Mouse (Mus musculus) heart, embryonic 14.5 days (tissue): ENCODE measurements at regions not wholly inside any gene's neighbourhood (a gene's known extent, or its start where the extent isn't known, plus 50 kb on each side); places are given as distances from the start of the nearest gene placed in this dataset.

ENCODE experiments used
- ATAC-seq: fragments of 200-750 bp; cut with Nextera tagmentation; 2 replicates; pipeline ENCODE4 v1.8.0; 2017; ENCODE audit warnings: low read depth, moderate TSS enrichment; ENCODE audit not compliant: insufficient number of reproducible peaks, insufficient read depth, low FRiP score
- H3K27ac ChIP-seq, 2 experiments: fragments of 200-500 bp in 1 of 2; fragments of 300-500 bp in 1 of 2; sonication (generic) in 1 of 2; replicated peaks in 1 of 2; 2 replicates each; pipeline ENCODE4 v1.5.1; 2012 to 2014; ENCODE audit warnings: low read depth in 2 of 2, low read length in 2 of 2, control low read depth in 1 of 2, mild to moderate bottlenecking in 1 of 2, mixed read lengths in 1 of 2; ENCODE audit not compliant: control insufficient read depth in 1 of 2, insufficient read depth in 1 of 2
- H3K27me3 ChIP-seq: fragments of 300-500 bp; sonication (generic); 2 replicates; pipeline ENCODE4 v1.6.1; 2014; ENCODE audit warnings: mild to moderate bottlenecking, low read length, control low read depth; ENCODE audit not compliant: control insufficient read depth, insufficient read depth
- H3K36me3 ChIP-seq: fragments of 300-500 bp; sonication (generic); 2 replicates; pipeline ENCODE4 v1.6.1; 2014; ENCODE audit warnings: mild to moderate bottlenecking, control low read depth, low read length, mixed read lengths; ENCODE audit not compliant: control insufficient read depth, insufficient read depth
- H3K4me1 ChIP-seq, 2 experiments: fragments of 200-500 bp in 1 of 2; fragments of 300-500 bp in 1 of 2; sonication (generic) in 1 of 2; 2 replicates each; pipeline ENCODE4 v1.6.1; 2012 to 2014; ENCODE audit warnings: low read length in 2 of 2, control low read depth in 1 of 2, mixed read lengths in 1 of 2; ENCODE audit not compliant: control insufficient read depth in 2 of 2, insufficient read depth in 2 of 2
- H3K4me2 ChIP-seq: fragments of 300-500 bp; sonication (generic); 2 replicates; pipeline ENCODE4 v1.6.1; 2014; ENCODE audit warnings: mild to moderate bottlenecking, low read length
- H3K4me3 ChIP-seq, 2 experiments: fragments of 200-500 bp in 1 of 2; fragments of 300-500 bp in 1 of 2; sonication (generic) in 1 of 2; 2 replicates each; pipeline ENCODE4 v1.5.1; 2012 to 2014; ENCODE audit warnings: low read length in 2 of 2, mild to moderate bottlenecking in 2 of 2, control low read depth in 1 of 2, low read depth in 1 of 2, moderate library complexity in 1 of 2; ENCODE audit not compliant: control insufficient read depth in 1 of 2, insufficient read depth in 1 of 2
- H3K9ac ChIP-seq: fragments of 300-500 bp; sonication (generic); 2 replicates; pipeline ENCODE4 v1.6.1; 2014; ENCODE audit warnings: mild to moderate bottlenecking, low read length
- H3K9me3 ChIP-seq: fragments of 300-500 bp; sonication (generic); 2 replicates; pipeline ENCODE4 v1.6.1; 2016; ENCODE audit warnings: low read length, control low read depth; ENCODE audit not compliant: control insufficient read depth
- WGBS: fragments of 180-500 bp; shearing (Covaris S2); extraction: QIAGEN DNeasy Blood & Tissue Kit; methylation state at CpG from one replicate; pipeline ENCODE4 v1.1.7; 2014; 5-methylcytosine and 5-hydroxymethylcytosine counted together

DNA sequence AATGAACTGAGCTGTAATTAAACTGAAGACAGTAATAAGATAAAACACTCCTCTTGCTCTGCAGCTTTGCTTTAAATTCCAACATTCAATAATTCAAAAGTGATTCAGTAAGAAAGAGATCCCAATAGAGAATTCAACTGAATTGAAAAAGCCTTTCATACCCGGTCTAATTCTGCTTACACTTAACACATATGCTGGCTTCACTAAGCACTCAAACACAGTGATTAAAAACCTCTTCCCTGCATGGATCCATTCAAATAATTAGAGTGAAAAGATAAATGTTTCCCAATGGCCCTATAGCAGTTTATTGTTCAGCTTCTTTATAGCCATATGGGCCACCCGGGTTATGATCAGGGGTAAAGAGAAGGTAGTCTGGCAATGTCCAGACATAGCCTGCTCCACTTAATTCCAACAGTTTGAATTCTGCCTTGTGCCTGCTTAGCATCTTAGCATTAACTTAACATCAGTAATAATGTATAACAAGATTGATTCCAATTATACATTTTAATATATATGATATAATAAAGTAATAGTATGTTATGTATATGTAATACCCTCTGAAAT, 659.9 kb upstream of the Kcnd2 start:
- Histone ChIP-seq H3K36me3 (no peaks in the 10 kb centered on the region), H3K9ac (no peak overlapping the region), H3K27ac (no peak overlapping the region), H3K9me3 (no peaks in the 10 kb centered on the region), H3K27me3 (no peaks in the 10 kb centered on the region), H3K4me1 (no peaks in the 10 kb centered on the region), H3K4me3 (no peak overlapping the region), H3K4me2 (no peak overlapping the region)
- 89% methylated on average over 2 of the region's 2 CpGs for WGBS
- ATAC-seq: no peak

DNA sequence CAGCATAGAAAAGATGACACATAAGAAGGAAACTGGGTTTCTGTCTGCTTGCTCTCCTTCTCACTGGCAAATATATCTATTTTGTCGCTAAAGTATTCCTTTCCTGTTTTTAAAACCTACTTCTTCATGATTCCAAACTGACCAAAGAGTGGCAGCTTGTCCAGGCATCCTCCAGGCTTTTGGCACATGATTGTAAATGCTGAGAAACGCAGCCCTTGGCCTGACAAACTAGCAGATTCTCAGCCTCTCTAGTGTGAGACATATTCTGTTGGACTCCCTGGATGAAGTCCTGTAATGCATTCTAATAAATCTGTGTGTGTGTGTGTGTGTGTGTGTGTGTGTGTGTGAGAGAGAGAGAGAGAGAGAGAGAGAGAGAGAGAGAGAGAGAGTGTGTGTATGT, 642.7 kb upstream of the Kcnd2 start:
- Histone ChIP-seq H3K27me3 (no peaks in the 10 kb centered on the region), H3K4me1 (no peaks in the 10 kb centered on the region), H3K36me3 (no peaks in the 10 kb centered on the region), H3K9me3 (no peaks in the 10 kb centered on the region), H3K27ac (no peak overlapping the region), H3K9ac (no peak overlapping the region), H3K4me2 (no peak overlapping the region), H3K4me3 (no peak overlapping the region)
- no peak for ATAC-seq
- WGBS: 71% methylated on average over 2 of the region's 2 CpGs

DNA sequence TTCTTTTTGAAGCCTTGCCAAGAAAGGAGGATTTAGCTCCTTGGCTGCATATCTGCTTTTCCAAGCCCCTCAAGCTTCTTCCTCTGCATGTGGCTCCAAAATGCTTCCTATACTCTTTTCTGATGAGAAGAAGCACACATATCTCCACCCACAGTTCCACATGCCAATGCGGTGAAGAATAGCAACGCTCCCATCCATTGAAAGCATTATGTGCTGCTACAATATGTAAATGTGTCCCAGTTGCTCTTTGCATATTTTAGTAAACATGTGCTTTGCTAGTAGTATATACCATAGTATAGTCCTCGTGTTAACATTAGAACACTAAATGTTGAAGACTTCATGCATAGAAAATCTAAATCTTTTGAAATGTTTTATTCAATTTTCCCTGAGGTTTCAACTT, 640.6 kb upstream of the Kcnd2 start:
- H3K27ac ChIP-seq: no peak overlapping the region
- no peak overlapping the region for H3K4me3 ChIP-seq
- H3K4me2 ChIP-seq: no peak overlapping the region
- H3K27me3 ChIP-seq: no peaks in the 10 kb centered on the region
- H3K4me1 ChIP-seq: no peaks in the 10 kb centered on the region
- H3K36me3 ChIP-seq: no peaks in the 10 kb centered on the region
- no peak overlapping the region for H3K9ac ChIP-seq
- WGBS: 72% methylated on average over 3 of the region's 3 CpGs
- ATAC-seq: no peak
- no peaks in the 10 kb centered on the region for H3K9me3 ChIP-seq

DNA sequence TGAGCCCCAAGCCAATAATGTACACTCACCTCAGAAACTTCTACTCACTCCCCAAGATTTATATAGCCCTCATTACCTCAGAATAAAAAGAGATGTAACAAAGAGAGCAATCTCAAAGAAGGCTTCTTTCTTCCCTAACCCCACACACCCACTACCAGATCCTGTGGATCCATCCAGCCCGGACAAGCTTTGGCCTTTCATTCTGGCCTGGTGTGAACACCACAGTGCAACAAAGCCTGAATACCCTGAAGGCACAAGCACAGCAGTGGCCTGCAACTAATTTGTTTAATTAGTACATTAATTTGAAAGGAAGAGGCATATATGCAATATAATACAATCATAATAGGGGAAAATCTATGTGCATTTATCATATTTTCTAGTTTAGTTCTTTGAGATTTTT, 616.5 kb upstream of the Kcnd2 start:
- no peak overlapping the region for H3K9ac ChIP-seq
- no peaks in the 10 kb centered on the region for H3K4me1 ChIP-seq
- H3K9me3 ChIP-seq: no peaks in the 10 kb centered on the region
- no peak overlapping the region for H3K27ac ChIP-seq
- H3K27me3 ChIP-seq: no peaks in the 10 kb centered on the region
- 81% methylated on average over 1 of the region's 1 CpGs for WGBS
- H3K4me2 ChIP-seq: no peak overlapping the region
- ATAC-seq: no peak
- H3K4me3 ChIP-seq: no peak overlapping the region
- H3K36me3 ChIP-seq: no peaks in the 10 kb centered on the region

DNA sequence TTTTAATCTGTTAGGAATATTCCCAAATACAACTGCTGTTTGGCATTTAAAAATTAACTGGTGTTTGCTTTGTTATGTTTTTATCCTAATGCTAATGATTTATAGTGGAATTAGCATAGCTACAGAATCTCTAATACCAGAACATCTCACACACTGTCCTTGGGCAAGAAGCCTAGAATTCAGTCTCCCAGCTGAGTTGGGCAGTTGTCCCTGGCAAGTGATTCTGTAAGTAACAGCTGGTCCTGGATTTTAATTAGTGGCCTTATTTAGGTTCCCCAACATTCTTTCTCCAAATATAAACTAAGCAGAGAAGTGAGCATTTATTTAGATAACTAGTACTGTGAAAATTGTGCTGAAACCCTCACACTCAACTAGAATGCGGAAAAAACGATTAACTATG, 611.1 kb upstream of the Kcnd2 start:
- no peak overlapping the region for H3K27ac ChIP-seq
- H3K27me3 ChIP-seq: no peaks in the 10 kb centered on the region
- H3K4me1 ChIP-seq: no peaks in the 10 kb centered on the region
- H3K36me3 ChIP-seq: no peaks in the 10 kb centered on the region
- no peaks in the 10 kb centered on the region for H3K9me3 ChIP-seq
- H3K4me3 ChIP-seq: no peak overlapping the region
- whole genome bisulfite sequencing: 88% methylated on average over 2 of the region's 2 CpGs
- no peak for ATAC-seq
- no peak overlapping the region for H3K9ac ChIP-seq
- H3K4me2 ChIP-seq: no peak overlapping the region

DNA sequence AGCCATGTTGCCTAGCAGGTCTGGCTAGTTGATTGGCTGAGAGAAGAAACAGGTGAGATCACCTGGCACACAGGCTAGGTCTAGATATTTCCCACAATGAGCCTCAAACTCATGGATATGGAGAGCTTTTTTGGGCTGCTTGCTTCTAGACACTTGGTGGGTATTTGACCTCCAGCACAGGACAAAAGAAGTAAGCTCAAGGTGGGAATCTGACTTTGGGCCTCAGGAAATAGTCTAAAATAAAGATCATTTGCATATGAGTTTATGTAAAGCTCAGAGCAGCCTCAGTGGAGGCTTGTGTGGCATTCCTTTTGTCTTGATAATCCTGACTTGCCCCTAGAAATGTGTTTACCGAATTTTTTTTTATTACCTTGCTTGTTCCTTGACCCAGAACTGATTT, 594.8 kb upstream of the Kcnd2 start:
- H3K4me3 ChIP-seq: no peak overlapping the region
- no peak for ATAC-seq

DNA sequence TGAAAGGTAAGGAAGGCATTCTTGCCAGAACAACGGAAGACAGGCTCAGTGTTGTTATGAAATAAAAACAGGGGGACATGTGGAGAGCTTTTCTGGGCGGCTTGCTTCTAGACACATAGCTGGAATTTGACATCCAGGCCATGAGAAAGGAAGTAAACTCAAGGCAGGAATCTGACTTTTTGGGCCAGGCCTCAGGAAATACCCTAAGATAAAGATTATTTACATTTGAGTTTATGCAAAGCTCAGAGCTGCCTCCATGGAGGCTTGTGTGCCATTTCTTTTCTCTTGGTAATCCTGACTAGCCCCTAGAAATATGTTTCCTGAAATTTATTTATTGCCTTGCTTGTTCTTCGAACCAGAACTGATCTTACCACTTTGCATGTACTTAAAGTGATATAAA, 588.9 kb upstream of the Kcnd2 start:
- H3K27me3 ChIP-seq: no peaks in the 10 kb centered on the region
- H3K4me3 ChIP-seq: no peak overlapping the region
- H3K36me3 ChIP-seq: no peaks in the 10 kb centered on the region
- H3K9me3 ChIP-seq: no peaks in the 10 kb centered on the region
- no peak overlapping the region for H3K4me2 ChIP-seq
- 0 out of 4 replicates have a peak overlapping the region, but pooled peaks of 1 of the 2 experiments have one; percentile 5 for H3K27ac ChIP-seq
- WGBS: 44% methylated on average over 3 of the region's 3 CpGs
- no peak overlapping the region for H3K9ac ChIP-seq
- H3K4me1 ChIP-seq: no peaks in the 10 kb centered on the region
- no peak for ATAC-seq

More for the DNA sequence above, 594.8 kb upstream of the Kcnd2 start:
- no peak overlapping the region for H3K9ac ChIP-seq
- no peaks in the 10 kb centered on the region for H3K9me3 ChIP-seq
- WGBS: 39% methylated on average over 1 of the region's 1 CpGs
- no peaks in the 10 kb centered on the region for H3K27me3 ChIP-seq
- H3K4me1 ChIP-seq: no peaks in the 10 kb centered on the region
- no peaks in the 10 kb centered on the region for H3K36me3 ChIP-seq
- H3K27ac ChIP-seq: no peak overlapping the region
- no peak overlapping the region for H3K4me2 ChIP-seq

DNA sequence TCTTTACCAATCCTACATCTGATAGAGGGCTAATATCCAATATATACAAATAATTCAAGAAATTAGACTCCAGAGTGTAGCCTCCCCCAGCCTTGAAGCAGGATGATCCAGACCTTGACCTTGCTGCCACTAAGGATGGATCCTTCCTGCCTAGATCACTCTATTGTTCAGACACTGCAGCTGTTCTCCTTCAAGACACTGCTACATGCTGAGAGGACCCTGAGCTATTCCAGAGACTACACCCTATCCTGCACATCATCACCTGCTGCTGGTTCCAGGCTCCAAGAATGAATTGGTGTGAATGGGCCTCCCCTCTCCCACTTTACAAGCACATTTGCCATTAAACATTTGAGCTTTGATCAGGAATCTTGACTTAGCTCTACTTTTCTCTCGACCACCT, 588.2 kb upstream of the Kcnd2 start:
- Histone ChIP-seq H3K4me1 (no peaks in the 10 kb centered on the region), H3K27ac (peak overlapping the region; percentile 5 to 16; a peak in 1 of 4 replicates), H3K4me3 (no peak overlapping the region), H3K36me3 (no peaks in the 10 kb centered on the region), H3K9ac (no peak overlapping the region), H3K27me3 (no peaks in the 10 kb centered on the region), H3K4me2 (no peak overlapping the region), H3K9me3 (no peaks in the 10 kb centered on the region)
- 37% methylated on average over 1 of the region's 1 CpGs for WGBS
- ATAC-seq: no peak
